Mouse (Mus musculus): Measurements from ENCODE around the gene Agpat1.

- TF ChIP-seq CTCF (IDR thresholded peaks at IDR 0.05; ENCODE audit: borderline replicate concordance, control insufficient read depth, extremely low read depth, insufficient read depth, low read length, poor library complexity) (no peak), POLR2A (IDR thresholded peaks at IDR 0.05; ENCODE audit: control insufficient read depth, extremely low read depth, insufficient read depth, low read length, poor library complexity) (no peak)
These were observed 50.3 kb downstream of the Agpat1 start for GRCm38 (mm10) chr17:34654392-34654791.
